Mouse (Mus musculus) brain, embryonic 14.5 days (tissue): ENCODE measurements around the gene Exosc7.

Experiments
- CTCF ChIP-seq: fragments of 200-500 bp; IDR thresholded peaks from 2 replicates; pipeline ENCODE4 v1.5.1; 2012; ENCODE audit warnings: inconsistent platforms, mild to moderate bottlenecking, moderate library complexity, borderline replicate concordance; ENCODE audit not compliant: insufficient read depth, insufficient read length; ENCODE audit errors: extremely low read depth
- POLR2A ChIP-seq: fragments of 200-500 bp; IDR thresholded peaks from 2 replicates; pipeline ENCODE4 v1.6.1; 2012; ENCODE audit warnings: mild to moderate bottlenecking, inconsistent platforms, borderline replicate concordance; ENCODE audit not compliant: poor library complexity, insufficient read depth, insufficient read length, severe bottlenecking; ENCODE audit errors: extremely low read depth

DNA sequence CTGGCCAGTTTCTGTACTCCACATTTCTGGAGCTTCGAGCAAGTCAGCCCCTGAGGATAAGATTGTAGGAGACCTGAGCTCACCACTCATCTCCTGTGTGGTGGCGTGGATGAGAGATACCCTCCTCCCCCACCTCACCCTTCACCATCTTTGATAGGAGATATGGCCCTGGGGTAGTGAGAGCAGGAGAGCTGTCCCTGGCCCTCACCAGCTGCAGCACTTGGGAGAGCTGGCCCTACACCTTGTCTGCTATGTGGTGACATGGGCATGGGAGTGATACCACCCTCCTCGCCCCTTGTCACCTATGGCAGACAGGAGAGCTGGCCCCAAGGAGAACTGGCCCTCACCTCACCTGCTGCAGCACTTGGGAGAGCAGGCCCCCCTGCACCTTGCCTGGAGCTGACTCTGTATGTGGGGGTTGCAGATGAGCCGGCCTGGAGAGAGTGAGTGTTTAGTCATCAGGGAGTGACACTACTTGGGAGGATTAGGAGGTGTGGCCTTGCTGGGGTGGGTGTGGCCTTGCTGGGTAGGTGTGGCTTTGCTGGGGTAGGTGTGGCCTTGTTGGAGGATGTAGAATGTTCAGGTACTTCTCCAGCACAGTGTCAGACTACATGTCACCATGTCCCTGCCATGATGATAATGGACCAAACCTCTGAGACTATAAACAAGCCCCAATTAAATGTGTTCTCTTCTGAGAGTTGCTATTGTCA, 50.1 kb downstream of the Exosc7 start:
- TF ChIP-seq CTCF (no peak), POLR2A (no peak)
